Mouse (Mus musculus) common myeloid progenitor, adult 5-6 weeks (primary cell): ENCODE data around the gene Cryzl2. TPM values are rescaled to one million over a fixed set of nuclear protein-coding genes. Genes with fewer than 3 reads are reported as not detected.
A peak's percentile ranks its signal among the peaks of the same experiment; 100 is the strongest.

ENCODE experiments used
- ATAC-seq: replicated peaks from 2 replicates; pipeline ENCODE4 v1.8.0; 2016; ENCODE audit warnings: low read depth, mild to moderate bottlenecking, moderate TSS enrichment, inconsistent platforms; ENCODE audit not compliant: poor library complexity, severe bottlenecking
- total RNA-seq: library from RNA; stranded (forward); fragments of 200-1000, 187-1606 nt; gene quantifications from 2 replicates; pipeline ENCODE4 v1.2.3, GENCODE M21; 2017

The Cryzl2 gene
- total RNA-seq, 1 experiment from 2014 or later = 17.1 TPM

- no peak for ATAC-seq
These were observed 12.5 kb downstream of the Cryzl2 start for GRCm38 (mm10) chr1:157470761-157471386.

GRCm38 (mm10) chr1:157472716-157473115 lies 14.3 kb downstream of the Cryzl2 start:
- ATAC-seq = no peak

GRCm38 (mm10) chr1:157474865-157475264 lies 16.5 kb downstream of the Cryzl2 start:
- ATAC-seq = no peak

GRCm38 (mm10) chr1:157476231-157476630 lies 17.9 kb downstream of the Cryzl2 start:
- ATAC-seq = no peak

- ATAC-seq = peak; percentile 82
These were observed 21.7 kb downstream of the Cryzl2 start for GRCm38 (mm10) chr1:157480090-157480489.

- ATAC-seq = no peak
These were observed 22.5 kb downstream of the Cryzl2 start for GRCm38 (mm10) chr1:157480901-157481300.

GRCm38 (mm10) chr1:157481666-157482065 lies 23.3 kb downstream of the Cryzl2 start:
- ATAC-seq = no peak

- ATAC-seq = no peak
These were observed 25.8 kb downstream of the Cryzl2 start for GRCm38 (mm10) chr1:157484161-157484560.

- no peak for ATAC-seq
These were observed 42.3 kb downstream of the Cryzl2 start for GRCm38 (mm10) chr1:157500657-157501056.

GRCm38 (mm10) chr1:157501352-157501945 lies 43.1 kb downstream of the Cryzl2 start:
- ATAC-seq = no peak

GRCm38 (mm10) chr1:157503071-157503470 lies 44.7 kb downstream of the Cryzl2 start:
- ATAC-seq = no peak

- ATAC-seq = no peak
These were observed 48.1 kb downstream of the Cryzl2 start, which contains the start of gene Sec16b for GRCm38 (mm10) chr1:157506522-157506921. Sec16b (plus strand) TSS chr1:157506728.

- no peak for ATAC-seq
These were observed 48.7 kb downstream of the Cryzl2 start for GRCm38 (mm10) chr1:157506995-157507595.

- no peak for ATAC-seq
These were observed 49.4 kb downstream of the Cryzl2 start for GRCm38 (mm10) chr1:157507814-157508213.

- ATAC-seq = no peak
These were observed 54.5 kb downstream of the Cryzl2 start for GRCm38 (mm10) chr1:157512690-157513448.

- no peak for ATAC-seq
These were observed 55.2 kb downstream of the Cryzl2 start for GRCm38 (mm10) chr1:157513559-157513958.

- no peak for ATAC-seq
These were observed 55.9 kb downstream of the Cryzl2 start for GRCm38 (mm10) chr1:157514298-157514697.

- ATAC-seq = peak; percentile 48
These were observed 58.7 kb downstream of the Cryzl2 start for GRCm38 (mm10) chr1:157516838-157517808.

GRCm38 (mm10) chr1:157518111-157518523 lies 59.7 kb downstream of the Cryzl2 start:
- peak; percentile 79 for ATAC-seq

GRCm38 (mm10) chr1:157519396-157519795 lies 61.0 kb downstream of the Cryzl2 start:
- no peak for ATAC-seq
